Comparison of ENCODE assay signal across 10 mouse cellular contexts in the genomic region with DNA sequence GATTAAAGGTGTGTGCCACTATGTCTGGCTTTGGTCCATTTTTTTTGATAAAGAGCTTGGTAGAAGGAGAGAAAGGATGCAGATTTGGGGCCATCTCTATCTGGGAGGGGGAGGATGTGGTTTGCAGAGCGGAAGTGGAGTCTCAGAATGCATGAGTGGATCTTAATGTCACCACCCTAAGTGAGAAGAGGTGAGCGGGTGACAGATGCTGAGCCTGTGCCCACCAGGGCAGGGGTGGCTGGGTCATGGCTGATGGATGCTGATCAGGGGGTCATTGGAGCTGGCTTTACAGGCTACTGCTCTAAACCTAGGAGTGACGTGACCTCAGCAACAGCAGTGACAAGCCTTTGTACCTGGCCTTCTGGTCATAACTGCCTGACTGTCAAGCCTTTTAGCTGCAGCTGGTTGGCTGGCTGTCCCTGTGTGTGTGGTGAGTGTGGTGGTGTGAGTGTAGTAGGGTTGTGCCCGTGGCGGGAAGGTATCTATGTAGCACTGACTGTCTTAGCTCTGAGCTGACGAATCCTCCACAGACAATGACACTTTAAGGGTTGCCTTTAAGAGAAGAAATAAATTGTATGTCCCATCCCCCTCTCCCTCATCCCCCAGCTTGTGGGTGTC. TPM values are rescaled to one million over a fixed set of nuclear protein-coding genes. Genes with fewer than 3 reads are reported as not detected.
A peak's percentile ranks its signal among the peaks of the same experiment; 100 is the strongest.
DNase-seq lines count a peak whose midpoint lies in the region; ATAC-seq lines count a peak whose summit lies in the region.
"Had no signal": no experiment of that assay in that cellular context is flagged by ENCODE, and none has a peak within 500 bp of the region (broad histone marks: within the 10 kb centered on the region; RNA-seq: fewer than 3 reads in every experiment).

No protein-coding gene starts in this region.

- peaks cover 19% of the 10 kb centered on the region for H3K4me1 ChIP-seq in hindbrain, embryonic 12.5 days
- 0 out of 2 replicates have a peak, but pooled peaks cover 3% of the 10 kb centered on the region for H3K4me1 ChIP-seq in hindbrain, embryonic 11.5 days (replicated peaks; ENCODE audit: control insufficient read depth, insufficient read depth, low read length)

- no peak overlapping the region for H3K4me3 ChIP-seq in hindbrain, embryonic 12.5 days
- H3K4me3 ChIP-seq in hindbrain, embryonic 11.5 days (ENCODE audit: low read depth, low read length): no peak overlapping the region
- H3K4me3 ChIP-seq: heart, embryonic 12.5 days had no signal

- H3K4me2 ChIP-seq in hindbrain, embryonic 12.5 days (replicated peaks): no peak overlapping the region
- no peak overlapping the region for H3K4me2 ChIP-seq in hindbrain, embryonic 11.5 days (replicated peaks; ENCODE audit: low read depth, low read length)

- H3K27me3 ChIP-seq in hindbrain, embryonic 12.5 days: no peaks in the 10 kb centered on the region
- no peaks in the 10 kb centered on the region for H3K27me3 ChIP-seq in hindbrain, embryonic 11.5 days (ENCODE audit: control insufficient read depth, insufficient read depth, low read length)
- H3K27me3 ChIP-seq in splenic B cell, adult 2 months (ENCODE audit: control insufficient read depth, insufficient read depth, low read length, poor library complexity, severe bottlenecking): no peaks in the 10 kb centered on the region
- H3K27me3 ChIP-seq: heart, embryonic 12.5 days had no signal

- H3K36me3 ChIP-seq in hindbrain, embryonic 12.5 days: peaks cover 52% of the 10 kb centered on the region
- peaks cover 3% of the 10 kb centered on the region; the same call in 1 of the 2 replicates for H3K36me3 ChIP-seq in hindbrain, embryonic 11.5 days (ENCODE audit: control insufficient read depth, insufficient read depth, low read length)
- peaks cover 18% of the 10 kb centered on the region for H3K36me3 ChIP-seq in splenic B cell, adult 2 months (ENCODE audit: control insufficient read depth, insufficient read depth, low read length, poor library complexity, severe bottlenecking)

- H3K27ac ChIP-seq in hindbrain, embryonic 12.5 days: no peak overlapping the region
- no peak overlapping the region for H3K27ac ChIP-seq in hindbrain, embryonic 11.5 days (ENCODE audit: low read depth, low read length)

- 82% methylated on average over 6 of the region's 6 CpGs for WGBS in hindbrain, embryonic 12.5 days
- WGBS in hindbrain, embryonic 11.5 days: 82% methylated on average over 6 of the region's 6 CpGs

- no peak for DNase-seq in hindbrain, embryonic 11.5 days (ENCODE audit: low spot score)
- DNase-seq in CD8-positive naive resting alpha-beta T cell, adult 2 months (ENCODE audit: low read depth in 2 of 2, low spot score in 2 of 2): peak; percentile 50 to 66
- peak; percentile 88 for DNase-seq in splenic B cell, adult 2 months (ENCODE audit: low read depth, low spot score)
- no peak for DNase-seq in frontal cortex, adult 2 months (ENCODE audit: extremely low spot score in 1 of 2, low spot score in 1 of 2)
- DNase-seq in cerebellum, adult 18-20 months: no peak
- DNase-seq in cerebellum, postnatal 10 days: no peak
- DNase-seq: liver had no signal

- no peaks in the 10 kb centered on the region for H3K9me3 ChIP-seq in hindbrain, embryonic 12.5 days (replicated peaks)
- no peaks in the 10 kb centered on the region for H3K9me3 ChIP-seq in hindbrain, embryonic 11.5 days (ENCODE audit: control insufficient read depth, low read length)
- H3K9me3 ChIP-seq: heart, embryonic 12.5 days had no signal

- no peak for ATAC-seq in hindbrain, embryonic 12.5 days (ENCODE audit: low FRiP score)
- ATAC-seq in hindbrain, embryonic 11.5 days (ENCODE audit: low FRiP score): no peak
- ATAC-seq in granulocyte monocyte progenitor cell, adult 5-6 weeks (replicated peaks; ENCODE audit: poor library complexity, severe bottlenecking): peak; percentile 35; the same call in 1 of the 2 replicates

- H3K9ac ChIP-seq in hindbrain, embryonic 12.5 days: peak overlapping the region; percentile 32; the same call in 1 of the 2 replicates
- H3K9ac ChIP-seq in hindbrain, embryonic 11.5 days (ENCODE audit: low read depth, low read length): no peak overlapping the region
- H3K9ac ChIP-seq: heart, embryonic 12.5 days had no signal

RNA-seq across cellular contexts. Expression of a gene that starts 1.5 kb away (rescaled TPM):
- 14.7 and 17.1 TPM in 2 replicates for polyA plus RNA-seq in hindbrain, embryonic 12.5 days (2016; fragmentation: Nextera tagmentation; extraction: Ambion mirVana)
- 11.8 and 14.8 TPM in 2 replicates for polyA plus RNA-seq in hindbrain, embryonic 11.5 days (2014; fragmentation: Nextera tagmentation; extraction: Ambion mirVana)
- total RNA-seq in granulocyte monocyte progenitor cell, adult 5-6 weeks (2014; fragmentation: Nextera tagmentation): 48.1 and 62.9 TPM in 2 replicates
- 0.82 and 6.5 TPM in 2 replicates for total RNA-seq in granulocyte monocyte progenitor cell, adult 5-6 weeks (2017)
- polyA plus RNA-seq in frontal cortex, adult 2 months (2012; rRNA removed): 51.9 and 54.8 TPM in 2 replicates

RNA-seq across cellular contexts. Expression of a gene that starts 16.1 kb away (rescaled TPM):
- polyA plus RNA-seq in hindbrain, embryonic 12.5 days (2016; fragmentation: Nextera tagmentation; extraction: Ambion mirVana): 23.3 and 24.7 TPM in 2 replicates
- 16.9 and 18.6 TPM in 2 replicates for polyA plus RNA-seq in hindbrain, embryonic 11.5 days (2014; fragmentation: Nextera tagmentation; extraction: Ambion mirVana)
- 6.3 and 14.3 TPM in 2 replicates for total RNA-seq in granulocyte monocyte progenitor cell, adult 5-6 weeks (2014; fragmentation: Nextera tagmentation)
- total RNA-seq in granulocyte monocyte progenitor cell, adult 5-6 weeks (2017): 1.8 and 2.8 TPM in 2 replicates
- polyA plus RNA-seq in frontal cortex, adult 2 months (2012; rRNA removed): 74.6 and 83.8 TPM in 2 replicates

RNA-seq across cellular contexts. Expression of a gene that starts 19.0 kb away (rescaled TPM):
- 375 and 438 TPM in 2 replicates for polyA plus RNA-seq in hindbrain, embryonic 12.5 days (2016; fragmentation: Nextera tagmentation; extraction: Ambion mirVana)
- polyA plus RNA-seq in hindbrain, embryonic 11.5 days (2014; fragmentation: Nextera tagmentation; extraction: Ambion mirVana): 468 and 507 TPM in 2 replicates
- total RNA-seq in granulocyte monocyte progenitor cell, adult 5-6 weeks (2014; fragmentation: Nextera tagmentation): 181 and 283 TPM in 2 replicates
- 168 and 196 TPM in 2 replicates for total RNA-seq in granulocyte monocyte progenitor cell, adult 5-6 weeks (2017)
- 241 and 243 TPM in 2 replicates for polyA plus RNA-seq in frontal cortex, adult 2 months (2012; rRNA removed)

RNA-seq across cellular contexts. Expression of a gene that starts 21.0 kb away (rescaled TPM):
- polyA plus RNA-seq in hindbrain, embryonic 12.5 days (2016; fragmentation: Nextera tagmentation; extraction: Ambion mirVana): 2.9 and 3.5 TPM in 2 replicates
- polyA plus RNA-seq in hindbrain, embryonic 11.5 days (2014; fragmentation: Nextera tagmentation; extraction: Ambion mirVana): 4.1 and 4.2 TPM in 2 replicates
- total RNA-seq in granulocyte monocyte progenitor cell, adult 5-6 weeks (2014; fragmentation: Nextera tagmentation): 5.7 and 8.5 TPM in 2 replicates
- total RNA-seq in granulocyte monocyte progenitor cell, adult 5-6 weeks (2017): 4.9 and 6.5 TPM in 2 replicates
- polyA plus RNA-seq in frontal cortex, adult 2 months (2012; rRNA removed): 74.9 and 84.0 TPM in 2 replicates

RNA-seq across cellular contexts. Expression of a gene that starts 54.7 kb away (rescaled TPM):
- 11.2 and 11.7 TPM in 2 replicates for polyA plus RNA-seq in hindbrain, embryonic 12.5 days (2016; fragmentation: Nextera tagmentation; extraction: Ambion mirVana)
- polyA plus RNA-seq in hindbrain, embryonic 11.5 days (2014; fragmentation: Nextera tagmentation; extraction: Ambion mirVana): 5.7 and 9.1 TPM in 2 replicates
- 7.5 and 8.1 TPM in 2 replicates for total RNA-seq in granulocyte monocyte progenitor cell, adult 5-6 weeks (2014; fragmentation: Nextera tagmentation)
- 1.6 and 2.5 TPM in 2 replicates for total RNA-seq in granulocyte monocyte progenitor cell, adult 5-6 weeks (2017)
- polyA plus RNA-seq in frontal cortex, adult 2 months (2012; rRNA removed): 49.4 and 65.0 TPM in 2 replicates

Comparison
In these comparisons a context has a peak if more than half of its experiments do, and no peak if none do; other contexts are left out.
1. DNase-seq: peak in CD8-positive naive resting alpha-beta T cell, adult 2 months (2 of 2) and splenic B cell, adult 2 months (single experiment); none in hindbrain, embryonic 11.5 days (single experiment), frontal cortex, adult 2 months (0 of 2), cerebellum, adult 18-20 months (0 of 2) and cerebellum, postnatal 10 days (0 of 2).